Mouse (Mus musculus) neutrophil, adult 59 days (primary cell): Measurements from ENCODE around the gene AY074887. TPM values are rescaled to one million over a fixed set of nuclear protein-coding genes. Genes with fewer than 3 reads are reported as not detected.

ENCODE experiments used
- total RNA-seq, 2 experiments: library from RNA; stranded (reverse); gene quantifications; 1 replicate in 1 of 2; 2 replicates in 1 of 2; pipeline ENCODE4 v1.2.4; 2023

AY074887 gene
- total RNA-seq, result not detected

DNA sequence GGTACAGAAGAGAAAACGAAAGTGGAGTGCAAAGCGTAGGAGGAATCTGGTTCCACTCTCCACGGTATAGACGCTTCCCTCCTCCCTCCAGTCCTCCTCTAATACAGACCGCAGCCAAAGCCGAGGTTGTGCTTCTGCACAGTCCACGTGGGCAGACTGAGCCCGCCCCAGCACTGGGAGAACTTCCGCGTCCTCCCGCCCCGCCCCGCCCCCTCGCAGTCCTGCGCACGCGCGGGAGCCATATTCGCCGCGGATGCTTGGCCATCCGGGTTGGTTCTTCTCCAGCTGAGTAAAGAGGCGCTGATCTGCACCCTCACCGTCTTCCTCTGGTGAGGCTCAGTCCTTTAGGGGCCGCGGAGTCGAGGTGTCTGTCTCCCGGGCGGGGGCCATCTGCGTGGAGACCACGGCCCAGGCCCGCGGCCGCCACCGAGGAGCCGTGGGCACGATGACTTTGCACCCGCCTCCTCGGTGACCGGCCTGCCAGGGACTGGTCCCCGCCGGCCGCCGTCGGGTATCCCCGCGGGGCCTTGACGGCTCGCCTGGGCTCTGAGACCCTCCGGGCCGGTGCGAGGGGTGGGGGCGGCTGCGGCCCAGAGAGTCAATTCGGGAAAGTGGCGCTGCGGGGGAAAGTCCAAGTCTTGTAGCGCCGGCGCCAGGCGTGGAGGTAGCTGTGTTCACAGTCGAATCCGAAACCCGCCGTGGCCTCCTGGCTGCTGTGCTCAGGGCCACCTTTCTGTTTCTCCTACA lies at the start of gene AY074887, which contains the start of gene Psma4:
Gene AY074887, minus strand, starts transcription at position 424 of the 747 bp plus-strand sequence.
Gene Psma4, plus strand, starts transcription at position 216 of the 747 bp plus-strand sequence.

GRCm38 (mm10) chr9:54980674-54981073 lies 29.9 kb upstream of the AY074887 start, which contains the start of gene Chrna5:
Chrna5 (plus strand) TSS chr9:54980880.

GRCm38 (mm10) chr9:54917010-54917677 lies 33.7 kb downstream of the AY074887 start, which contains the start of gene Hykk:
Hykk (plus strand) TSS chr9:54917283.

Other genes starting within 250 kb of the AY074887 start
- gene Wdr61, start 216.5 kb downstream of the AY074887 start, total RNA-seq, result 10 to 100 TPM; 30.3 to 33.8 TPM
- not detected for gene Crabp1, start 186.2 kb downstream of the AY074887 start, total RNA-seq
- gene Ireb2, start 87.2 kb downstream of the AY074887 start, total RNA-seq, result 10 to 100 TPM; 31.5 to 39.6 TPM
- under 1 TPM; 0.07 to 0.09 TPM for gene Hykk, start 33.7 kb downstream of the AY074887 start, total RNA-seq
- 100 to 1,000 TPM in 1 of 2 experiments, 10 to 100 TPM in 1; 75.4 to 100 TPM for gene Psma4, start 208 bp downstream of the AY074887 start, total RNA-seq
- not detected for gene Chrna5, start 29.9 kb upstream of the AY074887 start, total RNA-seq
- not detected for gene Chrna3, start 75.6 kb upstream of the AY074887 start, total RNA-seq
- gene Chrnb4, start 97.8 kb upstream of the AY074887 start, total RNA-seq, result under 1 TPM; 0.09 to 0.16 TPM
- gene Ube2q2, start 197.9 kb upstream of the AY074887 start, total RNA-seq, result 10 to 100 TPM; 34.8 to 36.6 TPM